8 mouse cellular contexts compared by ENCODE assay signal in genomic region chr10:121419640-121420470, GRCm38 (mm10). TPM values are rescaled to one million over a fixed set of nuclear protein-coding genes. Genes with fewer than 3 reads are reported as not detected.
DNase-seq lines count a peak whose midpoint lies in the region; ATAC-seq and TF ChIP-seq lines count a peak whose summit lies in the region.

No protein-coding gene starts in this region.

- H3K4me1 ChIP-seq in liver, embryonic 11.5 days (replicated peaks; ENCODE audit: control insufficient read depth, insufficient read depth, low read length): peaks cover 22% of the 10 kb centered on the region
- peaks cover 15% of the 10 kb centered on the region for H3K4me1 ChIP-seq in embryonic facial prominence, embryonic 14.5 days (ENCODE audit: control insufficient read depth, insufficient read depth, low read length)
- H3K4me1 ChIP-seq in limb, embryonic 13.5 days: peaks cover 47% of the 10 kb centered on the region

- peaks cover 3% of the 10 kb centered on the region for H3K36me3 ChIP-seq in liver, embryonic 11.5 days (ENCODE audit: control insufficient read depth, insufficient read depth, low read length)
- peaks cover 17% of the 10 kb centered on the region for H3K36me3 ChIP-seq in embryonic facial prominence, embryonic 14.5 days (ENCODE audit: control insufficient read depth, insufficient read depth, low read length)
- peaks cover 16% of the 10 kb centered on the region for H3K36me3 ChIP-seq in limb, embryonic 13.5 days

- no peak for TF ChIP-seq CTCF in left cerebral cortex, adult 2 months (IDR thresholded peaks at IDR 0.05)

- H3K27ac ChIP-seq in liver, embryonic 11.5 days (ENCODE audit: low read depth, low read length): no peak overlapping the region
- H3K27ac ChIP-seq in embryonic facial prominence, embryonic 14.5 days (replicated peaks; ENCODE audit: low read depth, low read length): peak overlapping the region; percentile 58
- no peak overlapping the region for H3K27ac ChIP-seq in limb, embryonic 13.5 days
- H3K27ac ChIP-seq in left cerebral cortex, adult 2 months: no peak overlapping the region; the same call in 1 of the 2 replicates

- H3K4me2 ChIP-seq in liver, embryonic 11.5 days: no peak overlapping the region
- H3K4me2 ChIP-seq in embryonic facial prominence, embryonic 14.5 days (ENCODE audit: low read depth, low read length): no peak overlapping the region
- no peak overlapping the region; the same call in 1 of the 2 replicates for H3K4me2 ChIP-seq in limb, embryonic 13.5 days (replicated peaks)

- peak; percentile 67 for ATAC-seq in liver, embryonic 11.5 days (replicated peaks; ENCODE audit: low FRiP score)
- peak; percentile 66 for ATAC-seq in embryonic facial prominence, embryonic 14.5 days (ENCODE audit: low read depth)
- no peak for ATAC-seq in limb, embryonic 13.5 days (ENCODE audit: low FRiP score, low read depth)
- peak; percentile 41; the same call in 1 of the 2 replicates for ATAC-seq in monocyte, adult 5-6 weeks (replicated peaks; ENCODE audit: insufficient number of reproducible peaks, low FRiP score, low TSS enrichment, poor library complexity, severe bottlenecking)

- no peaks in the 10 kb centered on the region for H3K9me3 ChIP-seq in liver, embryonic 11.5 days (ENCODE audit: control insufficient read depth, low read length)
- no peaks in the 10 kb centered on the region for H3K9me3 ChIP-seq in embryonic facial prominence, embryonic 14.5 days (ENCODE audit: control insufficient read depth, low read length)
- H3K9me3 ChIP-seq in limb, embryonic 13.5 days: no peaks in the 10 kb centered on the region

- no peak for DNase-seq in liver, embryonic 11.5 days (ENCODE audit: low spot score)
- no peak for DNase-seq in liver
- DNase-seq in embryonic facial prominence, embryonic 14.5 days (ENCODE audit: low spot score): no peak
- no peak for DNase-seq in ovary, postnatal 10 days (ENCODE audit: low spot score)
- DNase-seq in left cerebral cortex, adult 2 months (ENCODE audit: extremely low spot score in 1 of 2, low spot score in 2 of 2): no peak
- no peak for DNase-seq in embryo, embryonic 9.5 days (ENCODE audit: extremely low spot score)

- H3K27me3 ChIP-seq in liver, embryonic 11.5 days (replicated peaks; ENCODE audit: control insufficient read depth, insufficient read depth, low read length): no peaks in the 10 kb centered on the region
- no peaks in the 10 kb centered on the region for H3K27me3 ChIP-seq in embryonic facial prominence, embryonic 14.5 days (replicated peaks; ENCODE audit: control insufficient read depth, insufficient read depth, low read length)
- no peaks in the 10 kb centered on the region for H3K27me3 ChIP-seq in limb, embryonic 13.5 days

- intact Hi-C loops in left cerebral cortex, adult 2 months (cut with DNase I): no loop called here

- no peak overlapping the region for H3K9ac ChIP-seq in liver, embryonic 11.5 days (ENCODE audit: low read depth, low read length)
- H3K9ac ChIP-seq in embryonic facial prominence, embryonic 14.5 days (ENCODE audit: low read depth, low read length): 0 out of 2 replicates have a peak overlapping the region, but pooled peaks have one; percentile 8
- H3K9ac ChIP-seq in limb, embryonic 13.5 days: 0 out of 2 replicates have a peak overlapping the region, but pooled peaks have one; percentile 4

- WGBS in liver, embryonic 11.5 days: 58% methylated on average over 22 of the region's 22 CpGs
- 51% methylated on average over 22 of the region's 22 CpGs for WGBS in embryonic facial prominence, embryonic 14.5 days
- 50% methylated on average over 22 of the region's 22 CpGs for WGBS in limb, embryonic 13.5 days

- no peak overlapping the region for H3K4me3 ChIP-seq in liver, embryonic 11.5 days (ENCODE audit: low read depth, low read length)
- H3K4me3 ChIP-seq in embryonic facial prominence, embryonic 14.5 days (ENCODE audit: low read depth, low read length): no peak overlapping the region
- H3K4me3 ChIP-seq in limb, embryonic 13.5 days: no peak overlapping the region
- H3K4me3 ChIP-seq in left cerebral cortex, adult 2 months: no peak overlapping the region

RNA-seq across cellular contexts. Expression of gene Gns, which starts 55.0 kb away (rescaled TPM):
- polyA plus RNA-seq in liver, embryonic 11.5 days (2014; fragmentation: Nextera tagmentation; extraction: Ambion mirVana): 31.2 and 31.6 TPM in 2 replicates
- polyA plus RNA-seq in embryonic facial prominence, embryonic 14.5 days (2014; fragmentation: Nextera tagmentation; extraction: Ambion mirVana): 58.8 and 61.2 TPM in 2 replicates
- 42.6 and 45.8 TPM in 2 replicates for polyA plus RNA-seq in limb, embryonic 13.5 days (2015; fragmentation: Nextera tagmentation; extraction: Ambion mirVana)
- total RNA-seq in monocyte, adult 5-6 weeks (2017): 88.0 to 114 TPM (median 88.1 TPM) in 3 replicates
- total RNA-seq in left cerebral cortex, adult 2 months (2021): 10 to 100 TPM; 82.3 to 86.4 TPM

RNA-seq across cellular contexts. Expression of gene Rassf3, which starts 56.3 kb away (rescaled TPM):
- polyA plus RNA-seq in liver, embryonic 11.5 days (2014; fragmentation: Nextera tagmentation; extraction: Ambion mirVana): 14.0 and 15.4 TPM in 2 replicates
- polyA plus RNA-seq in embryonic facial prominence, embryonic 14.5 days (2014; fragmentation: Nextera tagmentation; extraction: Ambion mirVana): 23.6 and 27.0 TPM in 2 replicates
- 17.8 and 18.1 TPM in 2 replicates for polyA plus RNA-seq in limb, embryonic 13.5 days (2015; fragmentation: Nextera tagmentation; extraction: Ambion mirVana)
- 80.1 to 98.6 TPM (median 93.0 TPM) in 3 replicates for total RNA-seq in monocyte, adult 5-6 weeks (2017)
- total RNA-seq in left cerebral cortex, adult 2 months (2021): 10 to 100 TPM; 39.4 to 40.1 TPM
